Mouse (Mus musculus) thymus, adult 2 months (tissue): ENCODE measurements around the gene Ninj1.

Source experiments
- CTCF ChIP-seq: fragments of 200-500 bp; IDR thresholded peaks from 2 replicates; pipeline ENCODE4 v1.5.1; 2012; ENCODE audit warnings: mild to moderate bottlenecking, control low read depth, low read length, moderate library complexity, borderline replicate concordance; ENCODE audit not compliant: control insufficient read depth, poor library complexity, insufficient read depth; ENCODE audit errors: extremely low read depth
- POLR2A ChIP-seq: fragments of 200-500 bp; IDR thresholded peaks from 2 replicates; pipeline ENCODE4 v1.6.1; 2012; ENCODE audit warnings: mild to moderate bottlenecking, low read length, control low read depth, moderate library complexity; ENCODE audit not compliant: control insufficient read depth, poor library complexity, insufficient read depth; ENCODE audit errors: extremely low read depth

GRCm38 (mm10) chr13:49225633-49226032, 38.3 kb downstream of the Ninj1 start:
- TF ChIP-seq CTCF (no peak), POLR2A (no peak)
